10 mouse cellular contexts compared by ENCODE assay signal in the genomic region with DNA sequence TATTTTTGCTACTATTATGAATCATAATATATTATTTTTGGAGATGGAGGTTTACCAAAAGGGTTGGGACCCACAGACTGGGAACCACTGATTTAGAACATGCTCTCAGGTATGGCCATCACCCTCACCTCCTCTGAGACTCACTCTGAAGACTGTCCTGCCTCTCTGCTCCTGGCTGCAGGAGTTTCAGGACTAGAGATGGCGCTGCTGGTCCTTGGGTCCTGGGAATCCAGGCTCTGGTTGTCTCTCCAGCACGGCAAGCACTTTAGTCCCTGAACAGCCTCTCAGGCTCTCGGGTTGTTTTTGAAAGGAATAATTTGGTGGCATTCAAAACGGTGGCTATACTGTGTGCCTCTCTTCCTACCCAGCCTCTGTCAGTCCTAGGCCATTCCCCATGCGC. TPM values are rescaled to one million over a fixed set of nuclear protein-coding genes. Genes with fewer than 3 reads are reported as not detected.
DNase-seq lines count a peak whose midpoint lies in the region; ATAC-seq and TF ChIP-seq lines count a peak whose summit lies in the region.
"Had no signal": no experiment of that assay in that cellular context is flagged by ENCODE, and none has a peak within 500 bp of the region (broad histone marks: within the 10 kb centered on the region; RNA-seq: fewer than 3 reads in every experiment).

No protein-coding gene starts in this region.

- DNase-seq in cerebellum, postnatal 36 days, result peak; percentile 20 to 26
- DNase-seq in cerebellum, adult 11 months, result no peak
- peak; percentile 55 for DNase-seq in kidney, postnatal 14 days
- no peak for DNase-seq in kidney, adult 11 months
- peak; percentile 50 for DNase-seq in ZHBTc4 (ENCODE audit: low read depth, low spot score)
- peak; percentile 40 for DNase-seq in lung, postnatal 0 days (ENCODE audit: low spot score)
- DNase-seq in hindbrain, embryonic 11.5 days (ENCODE audit: low spot score), result no peak

- TF ChIP-seq EP300 in lung, postnatal 0 days (IDR thresholded peaks at IDR 0.05), result no peak

- ATAC-seq in lung, postnatal 0 days, result no peak
- ATAC-seq in hindbrain, embryonic 11.5 days (ENCODE audit: low FRiP score), result no peak
- ATAC-seq in midbrain, embryonic 13.5 days, result no peak

- no peak overlapping the region for H3K4me3 ChIP-seq in lung, postnatal 0 days (ENCODE audit: low read depth, low read length)
- no peak overlapping the region for H3K4me3 ChIP-seq in hindbrain, embryonic 11.5 days (ENCODE audit: low read depth, low read length)
- H3K4me3 ChIP-seq in midbrain, embryonic 13.5 days (replicated peaks), result no peak overlapping the region

- H3K27ac ChIP-seq in lung, postnatal 0 days (ENCODE audit: low read length), result no peak overlapping the region
- no peak overlapping the region for H3K27ac ChIP-seq in hindbrain, embryonic 11.5 days (ENCODE audit: low read depth, low read length)
- no peak overlapping the region for H3K27ac ChIP-seq in midbrain, embryonic 13.5 days

- no peaks in the 10 kb centered on the region for H3K36me3 ChIP-seq in lung, postnatal 0 days (ENCODE audit: insufficient read depth, low read length)
- H3K36me3 ChIP-seq in hindbrain, embryonic 11.5 days (ENCODE audit: control insufficient read depth, insufficient read depth, low read length), result 0 out of 2 replicates have a peak, but pooled peaks cover 3% of the 10 kb centered on the region
- H3K36me3 ChIP-seq in midbrain, embryonic 13.5 days, result peaks cover 3% of the 10 kb centered on the region

- H3K27me3 ChIP-seq in lung, postnatal 0 days (replicated peaks; ENCODE audit: insufficient read depth, low read length), result no peaks in the 10 kb centered on the region
- no peaks in the 10 kb centered on the region for H3K27me3 ChIP-seq in hindbrain, embryonic 11.5 days (ENCODE audit: control insufficient read depth, insufficient read depth, low read length)
- no peaks in the 10 kb centered on the region for H3K27me3 ChIP-seq in midbrain, embryonic 13.5 days

- H3K4me1 ChIP-seq in lung, postnatal 0 days (ENCODE audit: insufficient read depth, low read depth, low read length), result no peaks in the 10 kb centered on the region
- no peaks in the 10 kb centered on the region for H3K4me1 ChIP-seq in hindbrain, embryonic 11.5 days (replicated peaks; ENCODE audit: control insufficient read depth, insufficient read depth, low read length)
- no peaks in the 10 kb centered on the region for H3K4me1 ChIP-seq in midbrain, embryonic 13.5 days (replicated peaks)

- TF ChIP-seq CTCF in lung, postnatal 0 days (IDR thresholded peaks at IDR 0.05), result peak; percentile 70

- WGBS in lung, postnatal 0 days, result 49% methylated on average over 5 of the region's 5 CpGs
- WGBS in hindbrain, embryonic 11.5 days, result 51% methylated on average over 5 of the region's 5 CpGs
- 58% methylated on average over 5 of the region's 5 CpGs for WGBS in midbrain, embryonic 13.5 days

- H3K9ac ChIP-seq in lung, postnatal 0 days (replicated peaks; ENCODE audit: low read depth), result no peak overlapping the region
- no peak overlapping the region for H3K9ac ChIP-seq in hindbrain, embryonic 11.5 days (ENCODE audit: low read depth, low read length)
- no peak overlapping the region for H3K9ac ChIP-seq in midbrain, embryonic 13.5 days (replicated peaks)

- no peaks in the 10 kb centered on the region for H3K9me3 ChIP-seq in lung, postnatal 0 days (ENCODE audit: low read length)
- H3K9me3 ChIP-seq in hindbrain, embryonic 11.5 days (ENCODE audit: control insufficient read depth, low read length), result no peaks in the 10 kb centered on the region
- no peaks in the 10 kb centered on the region for H3K9me3 ChIP-seq in midbrain, embryonic 13.5 days

- no peak overlapping the region for H3K4me2 ChIP-seq in lung, postnatal 0 days (replicated peaks; ENCODE audit: low read depth, low read length)
- H3K4me2 ChIP-seq in hindbrain, embryonic 11.5 days (replicated peaks; ENCODE audit: low read depth, low read length), result no peak overlapping the region
- no peak overlapping the region for H3K4me2 ChIP-seq in midbrain, embryonic 13.5 days (replicated peaks)

RNA-seq across cellular contexts. Expression of a gene that starts 22.1 kb away (rescaled TPM):
- polyA plus RNA-seq in lung, postnatal 0 days (2015; fragmentation: Nextera tagmentation; extraction: Ambion mirVana), result 65.3 and 68.2 TPM in 2 replicates
- polyA plus RNA-seq in hindbrain, embryonic 11.5 days (2014; fragmentation: Nextera tagmentation; extraction: Ambion mirVana), result 174 and 175 TPM in 2 replicates
- 259 and 266 TPM in 2 replicates for polyA plus RNA-seq in midbrain, embryonic 13.5 days (2015; fragmentation: Nextera tagmentation; extraction: Ambion mirVana)

RNA-seq across cellular contexts. Expression of a gene that starts 42.3 kb away (rescaled TPM):
- 63.7 and 69.3 TPM in 2 replicates for polyA plus RNA-seq in lung, postnatal 0 days (2015; fragmentation: Nextera tagmentation; extraction: Ambion mirVana)
- polyA plus RNA-seq in hindbrain, embryonic 11.5 days (2014; fragmentation: Nextera tagmentation; extraction: Ambion mirVana), result 75.9 and 78.9 TPM in 2 replicates
- polyA plus RNA-seq in midbrain, embryonic 13.5 days (2015; fragmentation: Nextera tagmentation; extraction: Ambion mirVana), result 116 and 121 TPM in 2 replicates

RNA-seq across cellular contexts. Expression of a gene that starts 43.2 kb away (rescaled TPM):
- polyA plus RNA-seq in lung, postnatal 0 days (2015; fragmentation: Nextera tagmentation; extraction: Ambion mirVana), result 5.7 and 6.1 TPM in 2 replicates
- polyA plus RNA-seq in hindbrain, embryonic 11.5 days (2014; fragmentation: Nextera tagmentation; extraction: Ambion mirVana), result 32.2 and 35.1 TPM in 2 replicates
- polyA plus RNA-seq in midbrain, embryonic 13.5 days (2015; fragmentation: Nextera tagmentation; extraction: Ambion mirVana), result 19.3 and 19.8 TPM in 2 replicates

RNA-seq across cellular contexts. Expression of a gene that starts 48.4 kb away (rescaled TPM):
- polyA plus RNA-seq in lung, postnatal 0 days (2015; fragmentation: Nextera tagmentation; extraction: Ambion mirVana), result not detected in 2 replicates
- polyA plus RNA-seq in hindbrain, embryonic 11.5 days (2014; fragmentation: Nextera tagmentation; extraction: Ambion mirVana), result not detected in 2 replicates
- polyA plus RNA-seq in midbrain, embryonic 13.5 days (2015; fragmentation: Nextera tagmentation; extraction: Ambion mirVana), result not detected in 2 replicates
- polyA plus RNA-seq: CD4-positive, CD25-positive, alpha-beta regulatory T cell, adult 4 months; stomach, embryonic 14.5 days had no signal

RNA-seq across cellular contexts. Expression of a gene that starts 49.2 kb away (rescaled TPM):
- 0.17 and 0.25 TPM in 2 replicates for polyA plus RNA-seq in lung, postnatal 0 days (2015; fragmentation: Nextera tagmentation; extraction: Ambion mirVana)
- not detected in 2 replicates for polyA plus RNA-seq in hindbrain, embryonic 11.5 days (2014; fragmentation: Nextera tagmentation; extraction: Ambion mirVana)
- polyA plus RNA-seq in midbrain, embryonic 13.5 days (2015; fragmentation: Nextera tagmentation; extraction: Ambion mirVana), result not detected in 2 replicates
- polyA plus RNA-seq: stomach, embryonic 14.5 days had no signal

Comparison
In these comparisons a context has a peak if more than half of its experiments do, and no peak if none do; other contexts are left out.
1. DNase-seq: peak in cerebellum, postnatal 36 days (2 of 2), kidney, postnatal 14 days (single experiment), ZHBTc4 (single experiment) and lung, postnatal 0 days (single experiment); none in cerebellum, adult 11 months (single experiment), kidney, adult 11 months (single experiment) and hindbrain, embryonic 11.5 days (single experiment).